Mouse (Mus musculus): Measurements from ENCODE around the gene Reep3.

- TF ChIP-seq POLR2A (IDR thresholded peaks at IDR 0.05; ENCODE audit: borderline replicate concordance, extremely low read depth, insufficient read depth, insufficient read length, poor library complexity, severe bottlenecking) (no peak), CTCF (IDR thresholded peaks at IDR 0.05; ENCODE audit: borderline replicate concordance, extremely low read depth, insufficient read depth, insufficient read length) (no peak)
These were observed 77.9 kb downstream of the Reep3 start for GRCm38 (mm10) chr10:67018875-67019274.
